Mouse (Mus musculus) left cerebral cortex, adult 8-10 months (tissue): ENCODE data around the gene Tmem72. TPM values are rescaled to one million over a fixed set of nuclear protein-coding genes. Genes with fewer than 3 reads are reported as not detected.

Experiments used
- DNase-seq, 2 experiments: peaks; one replicate each; pipeline ENCODE4 v3.0.0; 2022; ENCODE audit warnings: low spot score in 2 of 2
- total RNA-seq, 4 experiments: library from RNA; stranded (reverse); gene quantifications; 2 replicates each; pipeline ENCODE4 v1.2.4; 2022

Gene Tmem72
- 1 to 10 TPM in 2 of 4 experiments, under 1 TPM in 2; 0.28 to 4.4 (median 1.0) TPM for total RNA-seq

GRCm38 (mm10) chr6:116716666-116717065, at the start of gene Tmem72:
TSS of gene Tmem72 (minus strand) at chr6:116716913.
- no peak for DNase-seq

- DNase-seq = no peak
Measured at GRCm38 (mm10) chr6:116764524-116764923, 47.8 kb upstream of the Tmem72 start.

GRCm38 (mm10) chr6:116762333-116762732, 45.6 kb upstream of the Tmem72 start:
- no peak for DNase-seq

- DNase-seq = no peak
Measured at GRCm38 (mm10) chr6:116760181-116760580, 43.5 kb upstream of the Tmem72 start.

GRCm38 (mm10) chr6:116756364-116756763, 39.7 kb upstream of the Tmem72 start:
- DNase-seq = no peak

GRCm38 (mm10) chr6:116738046-116738445, 21.3 kb upstream of the Tmem72 start:
- no peak for DNase-seq

GRCm38 (mm10) chr6:116735361-116735760, 18.6 kb upstream of the Tmem72 start:
- no peak for DNase-seq

GRCm38 (mm10) chr6:116733577-116733976, 16.9 kb upstream of the Tmem72 start:
- no peak for DNase-seq

GRCm38 (mm10) chr6:116724489-116725160, 7.9 kb upstream of the Tmem72 start:
- no peak for DNase-seq

GRCm38 (mm10) chr6:116718920-116719319, 2.2 kb upstream of the Tmem72 start:
- no peak for DNase-seq

- no peak for DNase-seq
Measured at GRCm38 (mm10) chr6:116718361-116718760, 1.6 kb upstream of the Tmem72 start.

GRCm38 (mm10) chr6:116717851-116718250, 1.1 kb upstream of the Tmem72 start:
- no peak for DNase-seq

- no peak for DNase-seq
Measured at GRCm38 (mm10) chr6:116715166-116715565, 1.5 kb downstream of the Tmem72 start.

- no peak for DNase-seq
Measured at GRCm38 (mm10) chr6:116714576-116714975, 2.1 kb downstream of the Tmem72 start.

GRCm38 (mm10) chr6:116713966-116714365, 2.7 kb downstream of the Tmem72 start:
- no peak for DNase-seq

- DNase-seq = no peak
Measured at GRCm38 (mm10) chr6:116712503-116712902, 4.2 kb downstream of the Tmem72 start.

- DNase-seq = no peak
Measured at GRCm38 (mm10) chr6:116712062-116712461, 4.7 kb downstream of the Tmem72 start.

GRCm38 (mm10) chr6:116704320-116704719, 12.4 kb downstream of the Tmem72 start:
- no peak for DNase-seq

GRCm38 (mm10) chr6:116700821-116701220, 15.9 kb downstream of the Tmem72 start:
- no peak for DNase-seq

GRCm38 (mm10) chr6:116697896-116698425, 18.8 kb downstream of the Tmem72 start:
- no peak for DNase-seq

- no peak for DNase-seq
Measured at GRCm38 (mm10) chr6:116697413-116697812, 19.3 kb downstream of the Tmem72 start.

- DNase-seq = no peak
Measured at GRCm38 (mm10) chr6:116694346-116694745, 22.4 kb downstream of the Tmem72 start.

- no peak for DNase-seq
Measured at GRCm38 (mm10) chr6:116693639-116694038, 23.1 kb downstream of the Tmem72 start.
